Mouse (Mus musculus): ENCODE measurements around the gene Papss2.
A peak's percentile ranks its signal among the peaks of the same experiment; 100 is the strongest.

Papss2 gene

GRCm38 (mm10) chr19:32601033-32601770 is 5.6 kb downstream of the Papss2 start:
- no peak for DNase-seq

GRCm38 (mm10) chr19:32603466-32603865 is 7.9 kb downstream of the Papss2 start:
- DNase-seq = no peak

DNA sequence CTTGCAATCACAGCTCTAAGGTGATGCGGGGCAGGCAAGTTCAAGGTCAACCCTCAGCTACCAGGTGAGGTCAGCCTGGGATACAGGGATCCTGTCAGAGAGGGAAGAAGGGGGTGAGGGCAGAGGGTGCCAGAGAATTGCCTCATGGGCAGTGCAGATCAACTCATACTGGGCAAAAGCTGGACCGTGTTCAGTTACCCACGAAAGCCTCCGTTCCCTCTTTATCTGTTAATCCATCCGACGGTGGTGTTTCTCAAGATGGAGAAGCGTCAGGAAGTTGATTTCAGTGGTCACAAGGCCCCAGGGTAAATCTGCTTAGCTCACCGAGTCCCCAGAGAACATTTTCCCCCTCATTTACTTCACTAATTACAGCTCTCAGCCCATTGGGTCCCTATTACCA is 8.5 kb downstream of the Papss2 start:
- no peak for DNase-seq

GRCm38 (mm10) chr19:32604563-32605252 is 9.1 kb downstream of the Papss2 start:
- DNase-seq = peak; percentile 9 to 17

DNA sequence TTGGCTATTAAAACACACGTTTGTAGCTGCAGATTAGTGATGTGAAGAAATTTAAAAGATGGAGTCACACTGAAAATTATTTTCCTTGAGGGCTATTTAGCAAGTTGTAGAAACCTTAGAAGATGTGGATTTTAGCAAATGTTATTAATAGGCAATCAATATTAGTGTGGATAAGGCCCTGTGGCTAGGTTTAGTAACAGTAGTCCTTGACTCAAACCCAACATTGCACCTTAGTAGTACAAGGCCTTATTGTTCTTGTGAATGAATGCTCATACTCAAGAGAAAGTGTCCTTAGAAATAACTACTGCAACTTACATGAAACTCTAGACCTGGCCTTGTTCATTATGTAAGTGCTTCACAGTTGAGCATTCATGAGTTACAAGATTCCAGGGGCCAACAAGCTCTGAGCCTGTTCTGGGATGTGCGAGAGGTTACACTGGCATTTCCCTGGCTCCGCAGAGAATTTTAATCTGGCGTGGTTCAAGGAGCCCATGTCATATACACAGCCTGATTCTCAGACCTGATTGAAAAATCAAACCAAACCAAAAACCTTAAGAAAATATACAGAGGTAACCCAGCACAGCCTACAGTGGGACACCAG is 10.7 kb downstream of the Papss2 start:
- DNase-seq = no peak

- no peak for DNase-seq
Measured at GRCm38 (mm10) chr19:32607036-32607435, 11.4 kb downstream of the Papss2 start.

- no peak for DNase-seq
Measured at GRCm38 (mm10) chr19:32611386-32612092, 15.9 kb downstream of the Papss2 start.

DNA sequence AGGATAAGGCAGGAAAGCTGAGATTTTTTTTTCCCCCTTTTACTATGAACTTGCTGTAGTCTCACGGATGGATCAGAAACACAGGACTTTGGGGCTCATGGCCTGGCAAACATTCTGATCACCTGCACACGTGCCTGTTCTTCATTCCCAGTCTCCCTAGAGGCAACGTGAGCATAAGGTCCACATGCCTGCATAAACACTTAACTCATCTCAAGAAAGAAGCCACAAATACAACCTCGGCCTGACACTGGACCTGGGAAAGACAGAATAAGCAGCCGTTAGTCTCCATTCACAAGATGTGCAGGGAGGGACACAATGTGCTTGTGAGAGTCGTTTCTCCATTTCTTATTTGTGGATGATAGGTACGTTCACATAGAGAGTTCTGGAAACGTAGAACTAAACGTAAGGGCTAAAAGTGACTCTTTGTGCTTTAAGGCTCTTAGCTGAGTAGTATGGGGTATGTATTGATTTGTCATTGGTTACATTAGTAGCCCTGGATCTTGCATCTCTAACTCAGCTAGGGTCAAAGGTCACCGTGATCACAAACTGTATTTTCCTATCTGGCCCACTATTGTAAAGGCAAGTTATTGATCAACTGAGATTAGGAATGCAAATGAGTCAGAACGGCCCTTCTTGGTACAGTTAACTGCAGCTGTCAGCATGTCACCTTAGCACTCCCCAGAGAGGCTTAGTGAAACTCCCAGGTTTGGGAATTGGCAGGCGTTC is 18.6 kb downstream of the Papss2 start:
- no peak for DNase-seq

- DNase-seq = no peak
Measured at GRCm38 (mm10) chr19:32614772-32615099, 19.1 kb downstream of the Papss2 start.

DNA sequence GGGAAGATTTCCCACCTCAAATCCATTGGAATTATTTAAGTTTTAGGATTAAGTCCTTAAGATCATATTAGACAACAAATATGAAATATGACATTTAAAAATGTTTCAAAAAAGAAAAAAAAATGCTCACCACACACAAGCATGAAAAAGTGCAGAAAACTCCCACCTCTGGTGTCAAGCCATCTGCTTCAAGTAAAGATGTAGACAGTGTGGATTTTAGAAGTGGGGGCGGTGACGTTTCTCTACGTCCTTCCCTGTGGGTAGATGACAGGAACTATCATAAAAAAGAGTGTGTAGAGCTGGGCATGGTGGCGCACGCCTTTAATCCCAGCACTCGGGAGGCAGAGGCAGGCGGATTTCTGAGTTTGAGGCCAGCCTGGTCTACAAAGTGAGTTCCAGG is 21.1 kb downstream of the Papss2 start:
- DNase-seq = no peak

- DNase-seq = no peak
Measured at GRCm38 (mm10) chr19:32619739-32620138, 24.1 kb downstream of the Papss2 start.

DNA sequence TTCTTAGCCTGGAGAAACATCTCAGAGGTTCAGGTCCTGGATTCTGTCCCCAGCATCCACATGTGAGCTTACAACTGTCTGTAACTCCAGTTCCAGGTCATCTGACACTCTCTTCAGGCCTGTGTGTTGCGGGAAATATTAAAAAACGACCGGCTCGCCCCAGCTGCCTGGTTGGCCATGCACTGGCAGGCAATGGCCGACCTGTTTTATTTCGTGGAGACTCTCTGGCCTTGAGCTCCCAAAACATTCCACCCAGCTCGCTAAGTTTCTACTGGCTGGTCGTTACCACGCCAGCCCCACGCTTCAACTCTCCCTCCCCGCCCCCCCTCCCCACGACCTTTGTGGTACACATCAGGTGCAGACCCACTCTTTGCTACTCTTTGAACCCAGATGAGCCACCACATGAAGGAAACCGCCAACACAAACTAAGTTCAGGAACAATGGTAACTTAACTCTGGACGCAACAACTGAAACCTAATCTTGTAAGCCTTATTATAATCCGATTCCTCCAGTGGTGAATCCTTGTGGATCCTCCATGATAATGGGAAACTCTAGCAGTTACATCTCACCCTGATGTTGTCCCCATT is 25.4 kb downstream of the Papss2 start:
- DNase-seq = no peak

DNA sequence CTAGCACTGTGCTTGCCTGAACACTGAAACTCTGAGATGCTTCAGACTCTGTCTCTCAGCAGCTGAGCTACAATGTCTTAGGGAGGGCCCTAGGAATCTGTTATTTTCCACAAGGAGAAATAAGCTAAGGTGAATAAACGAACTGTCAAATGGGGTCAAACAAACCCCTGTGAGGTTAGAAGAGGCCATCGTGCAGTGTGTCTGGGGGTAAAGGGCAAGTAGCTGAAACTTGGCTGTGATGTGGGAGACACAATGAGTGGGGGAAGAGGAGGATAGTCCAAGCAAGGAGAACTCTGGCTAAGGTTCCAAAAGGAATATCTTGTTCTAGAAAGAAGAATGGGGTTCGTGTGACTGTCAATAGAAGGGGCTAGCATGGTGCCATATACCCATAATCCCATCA is 26.6 kb downstream of the Papss2 start:
- DNase-seq = no peak

DNA sequence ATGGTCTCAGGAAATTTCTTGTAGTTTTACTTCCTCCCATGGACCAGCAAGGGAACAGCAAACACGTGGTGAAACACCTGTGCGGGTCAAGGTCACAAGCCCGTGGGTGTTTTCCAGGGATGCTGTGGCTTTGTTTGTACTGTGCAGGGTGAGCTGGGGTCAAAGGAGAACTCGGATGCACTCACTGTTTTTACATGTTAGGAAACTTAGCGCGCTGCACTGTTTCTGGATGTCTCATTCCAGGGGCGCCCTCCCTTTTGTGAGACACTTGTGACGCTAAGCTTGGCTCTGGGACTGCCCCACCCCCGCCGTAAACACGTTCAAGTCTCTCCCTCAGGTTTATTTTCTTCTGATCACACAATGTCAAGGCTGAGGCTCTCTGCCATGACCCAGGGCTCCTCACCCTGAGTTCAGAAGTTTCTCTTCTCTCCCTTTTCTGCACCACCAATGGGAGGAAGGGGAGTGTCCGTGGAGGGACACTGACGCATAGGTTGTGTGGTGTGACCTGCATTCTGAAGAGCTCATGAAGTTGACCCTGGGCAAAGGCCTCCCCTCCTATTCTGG is 31.3 kb downstream of the Papss2 start:
- DNase-seq = no peak

DNA sequence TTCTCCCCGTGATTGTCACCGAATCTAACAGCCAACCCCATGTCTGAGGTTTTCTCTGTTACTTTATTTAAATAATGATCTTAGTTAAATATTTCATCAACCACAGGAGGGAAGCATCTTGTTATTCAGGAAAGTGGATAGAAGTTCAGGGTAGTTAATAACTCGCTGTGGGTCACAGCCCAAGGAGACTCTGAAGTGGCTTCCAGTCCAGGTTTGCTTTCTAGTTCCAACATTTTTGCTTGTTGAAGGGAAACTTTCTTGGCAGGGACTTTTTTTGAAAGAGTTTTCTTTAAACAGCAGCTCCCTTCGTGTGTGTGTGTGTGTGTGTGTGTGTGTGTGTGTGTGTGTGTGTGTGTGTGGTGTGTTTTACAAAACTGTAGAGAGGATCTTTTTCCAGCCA is 32.0 kb downstream of the Papss2 start:
- no peak for DNase-seq

DNA sequence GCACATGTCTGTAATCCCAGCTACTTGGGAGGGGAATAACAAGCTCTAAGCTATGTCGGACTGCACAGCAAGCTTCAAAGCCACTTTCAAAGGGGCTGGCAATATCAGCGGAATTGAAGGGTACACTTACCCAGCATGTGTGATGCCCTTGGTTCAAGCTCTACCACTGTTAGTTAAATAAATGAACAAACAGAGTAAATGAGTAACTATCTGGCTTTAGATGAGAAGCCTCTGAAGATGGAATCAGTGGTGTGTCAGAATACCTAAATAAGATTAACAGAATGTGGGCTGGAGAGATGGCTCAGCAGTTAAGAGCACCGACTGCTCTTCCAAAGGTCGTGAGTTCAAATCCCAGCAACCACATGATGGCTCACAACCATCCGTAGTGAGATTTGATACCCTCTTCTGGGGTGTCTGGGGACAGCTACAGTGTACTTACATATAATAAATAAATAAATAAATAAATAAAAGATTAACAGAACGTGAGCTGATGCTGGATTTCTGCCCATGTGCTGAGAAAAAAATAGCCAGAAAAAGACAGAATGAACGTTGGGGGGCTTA is 33.1 kb downstream of the Papss2 start:
- DNase-seq = no peak

GRCm38 (mm10) chr19:32634916-32635315 is 39.3 kb downstream of the Papss2 start:
- no peak for DNase-seq

GRCm38 (mm10) chr19:32637357-32638275 is 42.0 kb downstream of the Papss2 start:
- no peak for DNase-seq

- no peak for DNase-seq
Measured at GRCm38 (mm10) chr19:32638276-32638903, 42.8 kb downstream of the Papss2 start.

DNA sequence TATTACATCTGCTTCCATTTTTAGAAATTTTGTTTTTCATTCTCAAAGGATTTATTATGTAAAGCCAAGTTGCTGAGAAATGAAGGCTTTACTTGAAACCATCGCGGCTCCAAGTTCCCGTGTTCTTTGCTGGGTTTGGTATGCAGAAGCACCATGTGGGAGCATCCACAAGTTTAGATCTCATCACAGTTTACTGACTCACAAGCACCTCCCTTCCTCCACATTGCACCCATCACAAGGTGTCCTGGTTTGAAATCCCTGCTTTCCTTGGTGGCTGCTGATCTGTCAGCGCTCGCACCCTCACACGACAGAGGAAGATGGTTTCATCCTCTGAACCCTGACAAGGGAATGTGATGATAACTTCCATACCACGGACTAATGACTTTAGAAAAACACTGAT is 45.9 kb downstream of the Papss2 start:
- no peak for DNase-seq

All from cerebellum, postnatal 14 days (tissue).